Mouse (Mus musculus) MEL (cell line): ENCODE data around the gene Pgam1. TPM values are rescaled to one million over a fixed set of nuclear protein-coding genes. Genes with fewer than 3 reads are reported as not detected.

Source experiments
- DNase-seq: peaks from one replicate; pipeline ENCODE4 v3.0.0; 2011; ENCODE audit warnings: low read depth, low spot score
- H3K27ac ChIP-seq: 2 replicates; pipeline ENCODE4 v1.5.1; 2012; ENCODE audit warnings: low read depth, mild to moderate bottlenecking, control low read depth, low read length, moderate library complexity; ENCODE audit not compliant: control insufficient read depth
- H3K27me3 ChIP-seq, 2 experiments: fragments of 150-350 bp in 1 of 2; sonication (generic) in 1 of 2; 2 replicates each; pipeline ENCODE4 v1.6.1; 2012; ENCODE audit warnings: low read length in 2 of 2, mild to moderate bottlenecking in 2 of 2, improper control_type of control experiment in 1 of 2, moderate library complexity in 1 of 2; ENCODE audit not compliant: insufficient read depth in 2 of 2, control insufficient read depth in 1 of 2
- H3K36me3 ChIP-seq, 2 experiments: 2 replicates each; pipeline ENCODE4 v1.6.1; 2012 to 2014; ENCODE audit warnings: low read length in 2 of 2, improper control_type of control experiment in 1 of 2, inconsistent platforms in 1 of 2, mild to moderate bottlenecking in 1 of 2; ENCODE audit not compliant: insufficient read depth in 2 of 2, control insufficient read depth in 1 of 2
- H3K4me1 ChIP-seq, 2 experiments: fragments of 150-350 bp in 1 of 2; sonication (generic) in 1 of 2; 2 replicates each; pipeline ENCODE4 v1.6.1; 2012; ENCODE audit warnings: low read length in 2 of 2, improper control_type of control experiment in 1 of 2, mild to moderate bottlenecking in 1 of 2; ENCODE audit not compliant: insufficient read depth in 2 of 2, control insufficient read depth in 1 of 2
- H3K4me3 ChIP-seq, 2 experiments: fragments of 150-350 bp in 1 of 2; sonication (generic) in 1 of 2; 2 replicates each; pipeline ENCODE4 v1.5.1; 2012; ENCODE audit warnings: low read depth in 2 of 2, low read length in 2 of 2, mild to moderate bottlenecking in 2 of 2, moderate library complexity in 2 of 2, control low read depth in 1 of 2, improper control_type of control experiment in 1 of 2; ENCODE audit not compliant: control insufficient read depth in 1 of 2, insufficient read depth in 1 of 2
- H3K79me2 ChIP-seq: 2 replicates; pipeline ENCODE4 v1.6.1; 2012; ENCODE audit warnings: mild to moderate bottlenecking, low read length, moderate library complexity; ENCODE audit not compliant: control insufficient read depth, poor library complexity, insufficient read depth
- H3K9ac ChIP-seq: 2 replicates; pipeline ENCODE4 v1.6.1; 2012; ENCODE audit warnings: low read depth, mild to moderate bottlenecking, control low read depth, low read length, moderate library complexity; ENCODE audit not compliant: control insufficient read depth, poor library complexity, severe bottlenecking
- H3K9me3 ChIP-seq: fragments of 150-350 bp; sonication (generic); replicated peaks from 2 replicates; pipeline ENCODE4 v1.6.1; 2012; ENCODE audit warnings: mild to moderate bottlenecking, low read length, improper control_type of control experiment, moderate library complexity; ENCODE audit not compliant: insufficient read depth
- CHD2 ChIP-seq: IDR thresholded peaks from 2 replicates; pipeline ENCODE4 v1.6.1; 2011; ENCODE audit warnings: low read length, improper control_type of control experiment
- CTCF ChIP-seq, 3 experiments: IDR thresholded peaks in 2 of 3; conservative IDR thresholded peaks in 1 of 3; 2 replicates each; pipeline ENCODE4 v1.5.1; 2011 to 2012; ENCODE audit warnings: low read length in 3 of 3, low read depth in 2 of 3, mild to moderate bottlenecking in 2 of 3, improper control_type of control experiment in 1 of 3, inconsistent platforms in 1 of 3, mixed read lengths in 1 of 3, moderate library complexity in 1 of 3; ENCODE audit not compliant: control insufficient read depth in 1 of 3, insufficient read depth in 1 of 3, poor library complexity in 1 of 3, severe bottlenecking in 1 of 3
- E2F4 ChIP-seq: IDR thresholded peaks from 2 replicates; pipeline ENCODE4 v1.6.1; 2011; ENCODE audit warnings: low read depth, low read length, improper control_type of control experiment, borderline replicate concordance
- EP300 ChIP-seq, 2 experiments: IDR thresholded peaks; 2 replicates each; pipeline ENCODE4 v1.6.1; 2011; ENCODE audit warnings: improper control_type of control experiment in 2 of 2, low read length in 2 of 2, low read depth in 1 of 2, mild to moderate bottlenecking in 1 of 2
- GABPA ChIP-seq: IDR thresholded peaks from 2 replicates; pipeline ENCODE4 v1.6.1; 2012; ENCODE audit warnings: low read depth, mild to moderate bottlenecking, inconsistent platforms, low read length, improper control_type of control experiment, moderate library complexity
- HCFC1 ChIP-seq: IDR thresholded peaks from 2 replicates; pipeline ENCODE4 v1.6.1; 2012; ENCODE audit warnings: low read depth, mild to moderate bottlenecking, inconsistent platforms, low read length, improper control_type of control experiment, moderate library complexity
- MAFK ChIP-seq: IDR thresholded peaks from 2 replicates; pipeline ENCODE4 v1.6.1; 2011; ENCODE audit warnings: low read depth, mild to moderate bottlenecking, low read length, improper control_type of control experiment, borderline replicate concordance
- MAX ChIP-seq: IDR thresholded peaks from 2 replicates; pipeline ENCODE4 v1.6.1; 2011; ENCODE audit warnings: low read length, improper control_type of control experiment
- MAZ ChIP-seq: IDR thresholded peaks from 2 replicates; pipeline ENCODE4 v1.6.1; 2012; ENCODE audit warnings: low read depth, mild to moderate bottlenecking, inconsistent platforms, low read length, improper control_type of control experiment
- MXI1 ChIP-seq: IDR thresholded peaks from 2 replicates; pipeline ENCODE4 v1.6.1; 2011; ENCODE audit warnings: mild to moderate bottlenecking, low read depth, low read length, improper control_type of control experiment
- NRF1 ChIP-seq: IDR thresholded peaks from 2 replicates; pipeline ENCODE4 v1.6.1; 2014; ENCODE audit warnings: low read depth, mild to moderate bottlenecking, inconsistent platforms, low read length, improper control_type of control experiment, moderate library complexity; ENCODE audit not compliant: poor library complexity, insufficient read depth, severe bottlenecking
- POLR2A ChIP-seq, 2 experiments: IDR thresholded peaks; 2 replicates each; pipeline ENCODE4 v1.6.1; 2011 to 2012; ENCODE audit warnings: low read length in 2 of 2, mild to moderate bottlenecking in 2 of 2, control low read depth in 1 of 2, improper control_type of control experiment in 1 of 2, low read depth in 1 of 2, moderate library complexity in 1 of 2; ENCODE audit not compliant: control insufficient read depth in 1 of 2, insufficient read depth in 1 of 2, poor library complexity in 1 of 2
- POLR2AphosphoS2 ChIP-seq: IDR thresholded peaks from 2 replicates; pipeline ENCODE4 v1.6.1; 2011; ENCODE audit warnings: low read length, improper control_type of control experiment
- RAD21 ChIP-seq: IDR thresholded peaks from 2 replicates; pipeline ENCODE4 v1.6.1; 2011; ENCODE audit warnings: mild to moderate bottlenecking, low read depth, low read length, improper control_type of control experiment
- RCOR1 ChIP-seq: IDR thresholded peaks from 2 replicates; pipeline ENCODE4 v1.6.1; 2012; ENCODE audit warnings: low read depth, mild to moderate bottlenecking, inconsistent platforms, low read length, improper control_type of control experiment
- SIN3A ChIP-seq: IDR thresholded peaks from 2 replicates; pipeline ENCODE4 v1.6.1; 2012; ENCODE audit warnings: low read length, improper control_type of control experiment, inconsistent platforms
- SMC3 ChIP-seq: IDR thresholded peaks from 2 replicates; pipeline ENCODE4 v1.6.1; 2011; ENCODE audit warnings: low read depth, low read length, improper control_type of control experiment
- UBTF ChIP-seq: IDR thresholded peaks from 2 replicates; pipeline ENCODE4 v1.6.1; 2012; ENCODE audit warnings: low read depth, mild to moderate bottlenecking, inconsistent platforms, low read length, improper control_type of control experiment, moderate library complexity, borderline replicate concordance; ENCODE audit not compliant: insufficient read depth
- USF1 ChIP-seq: IDR thresholded peaks from 2 replicates; pipeline ENCODE4 v1.6.1; 2014; ENCODE audit warnings: low read depth, mild to moderate bottlenecking, inconsistent platforms, low read length, improper control_type of control experiment, moderate library complexity
- USF2 ChIP-seq, 2 experiments: IDR thresholded peaks; 2 replicates each; pipeline ENCODE4 v1.6.1; 2011 to 2012; ENCODE audit warnings: improper control_type of control experiment in 2 of 2, low read length in 2 of 2, borderline replicate concordance in 1 of 2, inconsistent platforms in 1 of 2, low read depth in 1 of 2, mild to moderate bottlenecking in 1 of 2; ENCODE audit not compliant: insufficient read depth in 1 of 2
- ZC3H11A ChIP-seq: IDR thresholded peaks from 2 replicates; pipeline ENCODE4 v1.6.1; 2012; ENCODE audit warnings: low read depth, mild to moderate bottlenecking, inconsistent platforms, low read length, improper control_type of control experiment
- ZKSCAN1 ChIP-seq: IDR thresholded peaks from 2 replicates; pipeline ENCODE4 v1.6.1; 2012; ENCODE audit warnings: low read depth, mild to moderate bottlenecking, inconsistent platforms, low read length, improper control_type of control experiment, moderate library complexity
- ZMIZ1 ChIP-seq: IDR thresholded peaks from 2 replicates; pipeline ENCODE4 v1.6.1; 2012; ENCODE audit warnings: low read depth, mild to moderate bottlenecking, inconsistent platforms, low read length, improper control_type of control experiment, moderate library complexity
- polyA plus RNA-seq, 2 experiments: library from polyadenylated mRNA; stranded (reverse) in 1 of 2; unstranded in 1 of 2; fragments of >175 nt in 1 of 2; fragments of >200 nt in 1 of 2; gene quantifications; 2 replicates each; pipeline versions ENCODE4 v1.2.1 to v1.2.4; 2012; ENCODE audit warnings: low replicate concordance in 2 of 2, low read depth in 1 of 2; ENCODE audit not compliant: insufficient read length in 2 of 2, insufficient read depth in 1 of 2, missing spikeins in 1 of 2
- total RNA-seq: library from RNA; depleted of rRNA; stranded (reverse); fragments of 300-350 nt; gene quantifications from 2 replicates; pipeline ENCODE4 v1.2.3, GENCODE M21; 2012

The Pgam1 gene
- total and polyA plus RNA-seq, 3 experiments, result 220 to 756 (median 267) TPM

DNA sequence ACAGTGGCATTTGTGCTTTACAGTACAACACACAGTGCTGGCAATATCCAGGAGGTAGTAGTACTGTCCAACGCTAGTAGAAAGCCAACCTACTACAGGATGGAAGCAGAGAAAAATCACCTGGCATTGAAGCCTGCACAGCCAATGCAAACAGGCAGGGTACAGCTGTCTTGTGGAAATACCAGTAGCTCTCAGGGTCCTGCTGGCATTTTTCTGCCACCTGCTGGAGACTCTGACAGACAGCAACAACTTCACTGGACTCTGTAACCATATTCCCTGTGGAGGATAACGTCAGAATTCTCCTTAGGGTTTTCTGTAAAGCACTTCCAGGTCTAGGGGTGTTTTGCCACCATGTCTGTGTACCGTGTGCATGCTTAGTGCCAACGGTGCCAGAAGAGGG, 40.6 kb downstream of the Pgam1 start:
- peaks cover 0 to 23% of the 10 kb centered on the region in 2 experiments; a peak in 2 of 4 replicates for H3K36me3 ChIP-seq
- DNase-seq, result peak; percentile 54

DNA sequence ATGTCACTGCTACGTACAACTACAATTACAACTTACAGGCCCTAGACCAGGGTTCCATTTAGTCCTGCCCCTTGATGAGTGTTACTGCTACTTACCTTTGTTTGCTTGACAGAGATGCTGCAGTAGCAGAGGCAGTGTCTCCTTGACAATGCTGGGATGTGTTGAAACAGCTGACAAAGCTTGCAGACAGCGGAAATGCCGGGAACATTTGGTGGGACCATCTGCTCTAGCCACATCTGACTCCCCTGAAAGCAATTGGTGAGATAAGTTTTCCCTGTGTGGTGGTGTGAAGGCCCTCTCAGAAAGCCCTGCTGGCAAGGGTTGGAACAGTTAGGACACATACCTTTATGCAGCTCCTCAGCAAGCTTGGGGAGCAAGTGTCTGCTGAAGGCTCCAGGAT, 41.9 kb downstream of the Pgam1 start:
- no peaks in the 10 kb centered on the region for H3K79me2 ChIP-seq
- no peak overlapping the region for H3K27ac ChIP-seq
- H3K4me1 ChIP-seq, result no peaks in the 10 kb centered on the region
- DNase-seq, result no peak
- no peaks in the 10 kb centered on the region for H3K9me3 ChIP-seq
- no peak overlapping the region for H3K4me3 ChIP-seq
- TF ChIP-seq SIN3A (no peak), ZKSCAN1 (no peak), E2F4 (no peak), MXI1 (no peak), ZMIZ1 (no peak), USF2 (IDR thresholded peaks at IDR 0.05; ENCODE audit: borderline replicate concordance in 1 of 2, insufficient read depth in 1 of 2, low read depth in 1 of 2, low read length in 2 of 2) (no peak), CTCF (IDR thresholded peaks at IDR 0.05 in 2 of 3, conservative IDR thresholded peaks at IDR 0.05 in 1 of 3; ENCODE audit: control insufficient read depth in 1 of 3, insufficient read depth in 1 of 3, low read depth in 2 of 3, low read length in 3 of 3, poor library complexity in 1 of 3, severe bottlenecking in 1 of 3) (no peak), EP300 (IDR thresholded peaks at IDR 0.05; ENCODE audit: low read depth in 1 of 2, low read length in 2 of 2) (no peak), SMC3 (no peak), POLR2A (IDR thresholded peaks at IDR 0.05; ENCODE audit: control insufficient read depth in 1 of 2, insufficient read depth in 1 of 2, low read depth in 1 of 2, low read length in 2 of 2, poor library complexity in 1 of 2) (no peak), CHD2 (no peak), USF1 (no peak), MAFK (no peak), UBTF (no peak), MAZ (no peak), MAX (no peak), GABPA (no peak), POLR2AphosphoS2 (no peak), RCOR1 (no peak)
- peaks cover 0 to 17% of the 10 kb centered on the region in 2 experiments; a peak in 2 of 4 replicates for H3K36me3 ChIP-seq
- H3K27me3 ChIP-seq, result no peaks in the 10 kb centered on the region
- H3K9ac ChIP-seq, result no peak overlapping the region

More for the DNA sequence above, 40.6 kb downstream of the Pgam1 start:
- no peaks in the 10 kb centered on the region for H3K4me1 ChIP-seq
- no peaks in the 10 kb centered on the region for H3K9me3 ChIP-seq
- no peak overlapping the region for H3K27ac ChIP-seq
- no peaks in the 10 kb centered on the region for H3K79me2 ChIP-seq
- peak; percentile 75 for TF ChIP-seq SMC3
- TF ChIP-seq RAD21, result peak; percentile 67
- no peak for TF ChIP-seq HCFC1
- TF ChIP-seq ZC3H11A, result peak; percentile 34; the same call in 1 of the 2 replicates
- no peak for TF ChIP-seq NRF1
- TF ChIP-seq CTCF (IDR thresholded peaks at IDR 0.05 in 2 of 3, conservative IDR thresholded peaks at IDR 0.05 in 1 of 3; ENCODE audit: control insufficient read depth in 1 of 3, insufficient read depth in 1 of 3, low read depth in 2 of 3, low read length in 3 of 3, poor library complexity in 1 of 3, severe bottlenecking in 1 of 3), result peak; percentile 52 to 78 (median 60)
- 0 out of 2 replicates have a peak, but pooled peaks have one; percentile 21 for TF ChIP-seq SIN3A
- no peak overlapping the region for H3K4me3 ChIP-seq
- no peaks in the 10 kb centered on the region for H3K27me3 ChIP-seq
- H3K9ac ChIP-seq, result no peak overlapping the region
